Mouse (Mus musculus) common myeloid progenitor, adult 5-6 weeks (primary cell): ENCODE results near the gene Tmem108. TPM values are rescaled to one million over a fixed set of nuclear protein-coding genes. Genes with fewer than 3 reads are reported as not detected.

Source experiments
- ATAC-seq: replicated peaks from 2 replicates; pipeline ENCODE4 v1.8.0; 2016; ENCODE audit warnings: low read depth, mild to moderate bottlenecking, moderate TSS enrichment, inconsistent platforms; ENCODE audit not compliant: poor library complexity, severe bottlenecking
- total RNA-seq: library from RNA; stranded (forward); fragments of 200-1000, 187-1606 nt; gene quantifications from 2 replicates; pipeline ENCODE4 v1.2.3, GENCODE M21; 2017

Gene Tmem108
- total RNA-seq, 1 experiment from 2014 or later = not detected

DNA sequence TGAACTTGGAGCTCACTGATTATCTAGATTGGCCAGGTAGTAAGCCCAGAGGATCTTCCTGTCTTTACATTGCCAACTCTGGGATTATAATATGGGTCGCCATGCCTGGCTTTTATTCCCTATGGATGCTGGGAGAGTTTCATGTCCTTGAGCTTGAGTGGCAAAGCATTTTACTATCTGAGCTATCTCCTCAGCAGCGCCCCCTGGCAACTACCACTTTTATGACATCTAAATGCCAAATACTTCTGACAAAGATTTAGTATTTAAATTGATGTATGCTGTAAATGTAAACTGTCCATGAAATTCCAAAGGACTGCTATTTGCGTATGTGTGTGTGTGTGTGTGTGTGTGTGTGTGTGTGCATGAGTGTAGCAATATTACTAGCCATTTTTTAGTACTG, 160.8 kb downstream of the Tmem108 start:
- no peak for ATAC-seq

- ATAC-seq = no peak
Observed at GRCm38 (mm10) chr9:103599908-103600307, 161.7 kb downstream of the Tmem108 start.

- ATAC-seq = no peak; the same call in 1 of the 2 replicates
Observed at GRCm38 (mm10) chr9:103597861-103598260, 163.8 kb downstream of the Tmem108 start.

DNA sequence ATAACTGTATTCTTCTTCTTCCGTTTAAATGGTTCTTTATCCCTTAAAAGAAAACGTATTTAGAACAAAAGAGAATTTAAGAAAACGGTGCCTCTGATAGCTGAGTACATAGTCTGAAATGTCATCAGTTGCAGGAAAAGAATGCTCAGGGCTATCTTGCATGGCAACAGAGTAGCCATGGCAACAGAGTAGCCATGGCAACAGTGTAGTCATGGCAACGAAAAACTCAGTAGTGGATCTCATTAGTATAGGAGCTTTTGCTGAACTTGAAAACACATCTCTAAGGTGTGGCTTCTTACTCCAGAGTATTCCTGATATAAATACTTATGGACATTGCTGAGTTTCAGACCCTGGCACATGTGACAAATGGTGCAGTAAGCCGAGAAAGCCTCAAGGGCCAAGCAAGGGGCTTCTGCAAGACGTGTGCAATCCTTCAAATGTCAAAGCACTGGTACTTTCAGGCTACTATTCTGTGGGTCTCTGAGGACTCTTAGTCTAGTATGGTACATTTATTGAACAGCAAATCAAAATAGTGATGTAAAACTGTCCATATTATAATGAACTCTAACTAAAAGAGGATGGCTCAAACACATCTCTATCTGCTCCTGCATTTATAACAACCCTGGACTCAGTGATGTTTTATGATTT, 166.3 kb downstream of the Tmem108 start:
- no peak for ATAC-seq

DNA sequence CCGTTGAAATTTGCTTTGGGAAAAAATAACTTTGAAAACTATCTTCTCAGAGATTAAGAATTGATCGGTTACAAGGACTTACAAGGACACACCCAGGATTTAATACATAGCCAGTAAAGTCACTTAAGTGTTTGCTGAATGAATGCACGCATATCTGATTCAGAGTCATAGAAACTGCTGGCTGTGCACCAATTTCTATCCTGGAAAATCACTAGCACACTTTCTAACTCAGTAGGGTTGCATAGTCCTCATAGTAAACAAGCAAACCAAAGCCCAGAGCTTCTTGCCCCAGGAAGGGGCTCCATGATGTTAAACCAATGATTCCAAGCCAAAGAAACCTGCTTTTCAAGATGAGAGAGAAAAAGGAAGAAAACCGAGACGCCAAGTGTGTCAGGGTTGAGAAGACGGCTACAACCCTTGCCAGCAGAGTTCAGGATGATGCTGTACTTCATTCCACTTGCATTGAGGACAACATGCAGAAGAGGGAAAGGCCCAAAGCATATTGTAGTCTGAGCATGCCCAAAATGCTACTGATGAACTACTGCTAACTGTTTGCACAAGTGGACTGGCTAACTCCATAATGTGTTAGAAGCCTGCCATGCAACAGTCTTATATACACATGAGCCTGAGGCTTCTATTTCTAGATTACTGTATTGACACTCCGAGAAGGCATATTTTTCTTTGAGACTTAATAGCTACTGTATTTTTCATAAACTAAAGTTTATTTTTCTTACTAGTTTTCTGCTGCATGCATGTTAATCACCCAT, 167.0 kb downstream of the Tmem108 start:
- no peak for ATAC-seq

GRCm38 (mm10) chr9:103593079-103593478, 168.6 kb downstream of the Tmem108 start:
- no peak for ATAC-seq

GRCm38 (mm10) chr9:103591962-103592361, 169.7 kb downstream of the Tmem108 start:
- ATAC-seq = no peak

GRCm38 (mm10) chr9:103590801-103591200, 170.8 kb downstream of the Tmem108 start:
- no peak for ATAC-seq

GRCm38 (mm10) chr9:103584865-103585264, 176.8 kb downstream of the Tmem108 start:
- no peak for ATAC-seq

GRCm38 (mm10) chr9:103582249-103582961, 179.2 kb downstream of the Tmem108 start:
- ATAC-seq = no peak

DNA sequence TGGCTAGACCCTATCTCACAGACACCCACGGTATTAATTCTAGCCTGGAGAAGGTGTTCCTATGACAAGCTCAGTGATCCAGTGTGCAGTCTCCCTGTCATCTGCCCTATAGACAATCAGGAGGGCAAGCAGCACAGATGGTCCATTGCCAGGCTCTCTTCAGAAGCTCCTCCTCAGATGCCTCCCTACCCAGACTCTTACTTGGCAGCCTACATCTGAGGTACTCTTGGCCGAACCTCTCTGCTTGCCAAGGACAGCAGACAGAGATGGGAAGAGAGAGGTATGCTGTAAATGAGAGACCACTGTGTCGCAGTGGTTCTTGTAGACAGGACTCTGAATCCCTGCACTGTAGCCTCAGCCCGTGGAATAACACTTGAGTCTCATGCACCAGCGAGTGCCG, 181.0 kb downstream of the Tmem108 start:
- no peak for ATAC-seq

DNA sequence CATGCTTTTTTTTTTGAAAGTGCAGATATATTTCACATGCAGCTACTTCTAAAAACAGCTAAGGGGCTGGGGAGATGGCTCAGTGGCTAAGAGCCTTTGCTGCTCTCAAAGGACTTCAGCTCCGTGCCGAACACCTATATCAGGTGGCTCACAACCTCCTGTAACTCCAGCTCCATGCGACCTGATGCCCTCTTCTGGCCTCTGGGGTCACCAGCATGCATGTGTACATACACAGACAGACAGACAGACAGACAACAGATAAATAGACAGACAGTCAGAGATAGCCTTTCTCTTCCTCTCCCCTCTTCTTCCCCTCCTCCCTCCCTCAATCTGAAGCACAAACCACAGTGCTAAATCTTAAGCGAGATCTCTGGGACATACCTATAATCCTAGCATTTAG, 181.5 kb downstream of the Tmem108 start:
- no peak for ATAC-seq

DNA sequence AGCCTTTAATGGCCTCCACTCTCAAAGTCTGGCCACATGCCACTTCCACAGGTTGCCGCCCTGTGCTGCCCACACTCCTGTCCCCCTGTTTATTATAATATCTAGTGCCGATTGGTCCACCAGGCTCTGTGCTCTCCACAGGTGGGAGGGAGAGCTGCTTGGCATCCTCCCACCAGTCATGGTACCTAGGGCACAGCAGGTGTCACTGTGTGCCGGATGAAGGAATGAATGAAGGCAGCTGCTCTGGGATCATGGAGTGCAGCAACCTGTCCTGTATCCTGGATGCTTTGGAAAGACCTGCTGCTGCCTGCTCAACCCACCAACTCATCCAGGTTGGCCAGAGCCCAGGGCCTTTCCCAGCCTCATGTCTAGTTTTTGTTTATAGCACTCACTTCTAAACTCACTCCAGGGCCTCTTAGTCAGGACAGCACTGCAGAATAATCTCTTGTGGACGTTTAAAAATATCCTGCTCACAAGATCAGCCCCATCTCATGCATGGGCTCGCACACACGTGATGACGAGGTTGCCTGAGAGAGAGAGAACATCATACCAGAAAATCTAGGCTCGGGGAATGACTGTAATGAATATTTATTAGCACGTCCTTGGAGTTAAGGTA, 182.1 kb downstream of the Tmem108 start:
- ATAC-seq = no peak

DNA sequence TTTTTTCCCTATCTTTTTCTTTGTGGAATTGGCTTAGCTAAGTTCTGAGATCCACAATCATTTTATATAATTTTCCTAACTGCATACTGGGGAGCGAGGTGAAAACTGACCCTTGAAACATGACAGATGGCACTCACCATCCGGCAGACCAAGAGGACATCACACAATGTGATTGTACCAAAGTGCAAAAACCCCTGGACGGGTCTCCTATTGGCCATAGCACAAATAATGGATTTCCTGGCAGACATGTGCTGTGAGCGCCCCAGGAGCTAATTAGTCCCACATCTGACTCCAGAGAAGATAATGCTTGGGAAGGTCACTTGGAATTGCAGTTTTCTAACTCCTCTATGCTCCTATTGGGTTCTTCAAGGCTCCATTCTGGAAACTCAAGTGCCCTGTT, 183.9 kb downstream of the Tmem108 start:
- ATAC-seq = no peak

DNA sequence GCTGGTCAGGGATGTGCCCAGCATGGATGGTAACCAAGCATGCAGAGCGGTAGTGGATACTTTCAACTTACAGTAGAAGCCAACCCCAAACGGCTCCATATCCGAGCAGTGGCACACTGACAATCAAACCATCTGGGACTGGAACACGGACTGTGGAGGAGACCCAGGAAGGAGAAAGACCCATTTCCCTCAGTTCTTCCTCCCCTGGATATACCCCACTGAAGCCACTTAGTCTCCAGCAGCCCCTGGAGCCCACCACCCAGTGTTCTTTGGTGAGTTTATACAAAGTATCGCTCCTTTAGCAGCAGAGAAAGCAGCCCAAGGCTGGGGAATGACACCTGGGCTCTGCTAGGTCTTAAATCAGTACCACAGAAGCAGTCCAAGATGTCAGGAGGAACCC, 184.5 kb downstream of the Tmem108 start:
- no peak for ATAC-seq

DNA sequence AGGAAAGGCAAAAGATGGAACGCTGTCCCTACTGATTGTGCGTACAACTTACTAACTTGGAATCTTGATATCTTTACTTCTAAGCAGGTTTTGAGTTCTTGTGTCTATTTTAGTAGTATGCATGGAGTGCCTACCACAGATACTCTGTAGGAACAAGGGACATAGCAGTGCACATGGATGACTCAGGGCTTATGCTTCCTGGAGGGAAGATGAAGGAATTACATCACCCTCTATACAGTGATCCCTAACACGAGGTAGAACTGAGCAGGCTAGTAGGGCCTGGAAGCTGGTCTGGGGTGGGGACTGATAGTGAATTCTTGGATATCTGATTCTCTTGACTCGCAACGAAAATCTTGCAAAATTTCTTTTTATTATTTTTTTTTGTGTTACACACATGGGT, 185.7 kb downstream of the Tmem108 start:
- ATAC-seq = no peak

- ATAC-seq = no peak
Observed at GRCm38 (mm10) chr9:103573994-103574750, 187.5 kb downstream of the Tmem108 start.

DNA sequence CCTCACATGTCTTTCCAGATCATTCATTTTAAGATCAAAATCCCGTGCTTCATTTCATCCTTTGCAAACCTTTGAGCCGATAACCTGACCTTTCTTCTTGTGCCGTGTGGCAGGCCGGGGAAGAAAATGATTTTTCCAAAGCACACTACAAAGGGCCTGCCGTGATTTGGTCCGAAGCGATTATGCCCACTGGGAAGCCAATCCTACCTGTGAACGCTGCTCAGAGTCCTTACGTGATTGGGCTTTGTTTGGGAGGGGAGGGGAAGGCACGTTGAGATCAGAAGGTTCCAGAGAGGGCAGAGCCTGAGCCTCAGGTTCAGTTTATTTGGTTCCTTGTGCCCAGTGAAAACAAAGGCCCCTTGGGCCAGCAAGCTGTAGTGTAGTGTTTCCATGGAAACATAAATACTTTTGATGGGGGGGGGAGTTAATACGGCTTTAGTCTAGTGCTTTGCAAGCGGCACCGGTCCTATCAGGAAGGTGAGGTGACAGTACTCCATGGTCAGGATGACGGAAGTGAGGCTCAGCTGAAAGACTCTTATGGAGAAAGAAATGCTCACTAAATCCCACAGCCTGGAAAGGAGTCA, 191.4 kb downstream of the Tmem108 start:
- no peak for ATAC-seq

- no peak for ATAC-seq
Observed at GRCm38 (mm10) chr9:103568983-103569382, 192.7 kb downstream of the Tmem108 start.

DNA sequence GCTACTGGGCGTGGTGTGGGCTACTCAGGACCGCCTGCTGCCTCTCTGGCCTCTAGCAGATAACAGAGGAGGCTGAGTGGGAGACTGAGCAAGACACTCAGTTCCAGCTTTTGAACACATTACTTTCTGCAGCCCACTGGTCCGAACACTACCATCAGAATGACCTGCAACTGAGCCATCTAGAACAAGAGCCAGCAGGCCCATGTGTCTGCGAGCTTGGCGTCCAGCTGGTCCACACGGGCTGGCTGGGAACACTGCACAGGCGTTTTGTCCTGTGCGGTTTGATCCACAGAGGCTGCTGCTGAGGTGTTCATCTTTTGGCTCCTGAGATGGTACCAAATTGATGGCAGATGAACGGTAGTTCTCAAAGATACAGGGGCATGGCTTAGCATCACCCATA, 196.5 kb downstream of the Tmem108 start:
- ATAC-seq = no peak
